Mouse (Mus musculus): ENCODE data around the gene Olr1. TPM values are rescaled to one million over a fixed set of nuclear protein-coding genes. Genes with fewer than 3 reads are reported as not detected.
A peak's percentile ranks its signal among the peaks of the same experiment; 100 is the strongest.
"Not testable (repeated sequence)": the region's sequence is repeated elsewhere in the genome, so short reads cannot be mapped to it uniquely, and the experiment has no call there.

The Olr1 gene
- total and polyA plus RNA-seq, 3 experiments, result 0.07 to 0.26 TPM; not detected in 1

- DNase-seq, result no peak
Observed at GRCm38 (mm10) chr6:129512367-129512766, 5.4 kb upstream of the Olr1 start, which contains the start of gene Tmem52b. Gene Tmem52b, plus strand, starts transcription at chr6:129512555.

DNA sequence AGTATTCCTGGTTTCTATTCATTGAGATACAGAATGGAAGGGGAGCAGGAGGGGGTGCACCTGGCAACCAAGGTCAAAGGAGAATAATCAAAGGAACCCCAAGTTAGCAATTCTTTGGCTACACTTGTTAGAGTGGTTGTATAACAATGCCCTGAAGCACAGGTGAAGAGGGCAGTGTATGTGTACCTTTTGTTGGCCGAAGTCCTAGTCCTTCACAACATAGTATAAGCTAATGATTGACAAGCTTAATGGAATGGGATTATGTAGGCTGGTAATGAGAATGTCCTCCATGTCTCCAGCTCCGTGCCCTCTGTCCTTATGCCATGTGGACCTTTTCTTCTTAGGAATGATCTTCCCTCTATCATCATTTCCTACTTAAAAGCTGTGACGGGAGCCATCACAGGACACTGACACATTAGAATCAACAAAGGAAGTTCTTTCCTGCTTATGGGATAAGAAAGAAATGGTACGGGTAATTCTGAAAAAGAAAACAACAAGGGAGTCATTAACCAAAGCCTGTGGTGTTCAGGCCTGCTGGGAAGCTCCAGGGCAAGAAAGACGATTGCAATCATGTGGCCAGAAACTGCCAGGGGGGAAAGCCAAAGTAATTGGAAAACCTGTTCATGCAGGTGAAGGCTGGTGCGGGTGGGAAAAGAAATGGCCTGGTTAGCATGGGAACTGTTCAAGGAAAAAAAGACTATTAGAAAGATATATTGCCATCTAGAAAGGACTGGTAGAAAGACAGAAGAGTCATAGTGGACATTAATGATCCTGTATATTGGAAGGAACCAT, 3.4 kb upstream of the Olr1 start:
- no peak for DNase-seq

GRCm38 (mm10) chr6:129503471-129503870, 3.5 kb downstream of the Olr1 start:
- DNase-seq, result no peak

DNA sequence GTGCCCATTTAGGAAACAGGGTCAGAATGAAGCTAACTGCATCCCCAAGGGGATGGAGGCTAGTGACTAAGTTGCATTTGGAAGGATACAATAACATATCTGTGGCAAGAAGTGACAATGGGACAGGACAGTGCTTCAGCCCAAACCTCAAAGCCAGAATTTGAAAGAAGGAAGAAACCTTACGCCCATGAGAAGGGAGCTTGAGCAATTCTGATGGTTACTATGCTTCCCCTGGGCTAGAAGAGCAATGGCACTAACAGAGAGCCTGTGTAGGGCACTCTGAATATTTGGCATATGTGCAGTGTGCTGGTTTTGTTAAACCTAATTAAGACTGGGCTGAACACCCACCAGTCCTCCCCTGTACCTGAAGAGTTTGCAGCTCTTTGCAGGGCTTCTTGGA, 7.4 kb downstream of the Olr1 start:
- DNase-seq, result not testable (repeated sequence)

GRCm38 (mm10) chr6:129497345-129498218, 9.4 kb downstream of the Olr1 start:
- no peak for DNase-seq

DNA sequence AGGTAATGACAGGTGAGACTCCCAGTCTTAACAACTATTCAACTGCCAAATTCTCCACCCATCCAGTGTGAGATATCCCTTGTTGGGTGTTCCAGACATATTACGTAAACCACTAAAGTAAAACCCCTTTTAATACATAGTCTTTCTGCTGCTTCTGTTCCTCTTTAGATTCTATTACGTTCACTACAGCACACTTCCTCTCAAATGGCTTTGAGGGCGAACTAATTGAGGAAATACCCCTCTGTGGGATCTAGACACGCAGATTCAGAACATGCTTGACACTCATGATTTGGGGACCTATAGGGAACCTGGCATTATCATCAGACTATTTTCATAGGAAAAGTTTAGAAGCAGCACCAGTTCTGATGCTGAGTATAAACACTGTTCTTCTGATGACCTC, 12.0 kb downstream of the Olr1 start:
- DNase-seq, result no peak

GRCm38 (mm10) chr6:129480089-129480958, 26.6 kb downstream of the Olr1 start:
- no peak for DNase-seq

GRCm38 (mm10) chr6:129476404-129477126, 30.4 kb downstream of the Olr1 start:
- DNase-seq, result peak; percentile 11

GRCm38 (mm10) chr6:129472627-129473026, 34.3 kb downstream of the Olr1 start:
- no peak for DNase-seq

- no peak for DNase-seq
Observed at GRCm38 (mm10) chr6:129471386-129471785, 35.6 kb downstream of the Olr1 start.

DNA sequence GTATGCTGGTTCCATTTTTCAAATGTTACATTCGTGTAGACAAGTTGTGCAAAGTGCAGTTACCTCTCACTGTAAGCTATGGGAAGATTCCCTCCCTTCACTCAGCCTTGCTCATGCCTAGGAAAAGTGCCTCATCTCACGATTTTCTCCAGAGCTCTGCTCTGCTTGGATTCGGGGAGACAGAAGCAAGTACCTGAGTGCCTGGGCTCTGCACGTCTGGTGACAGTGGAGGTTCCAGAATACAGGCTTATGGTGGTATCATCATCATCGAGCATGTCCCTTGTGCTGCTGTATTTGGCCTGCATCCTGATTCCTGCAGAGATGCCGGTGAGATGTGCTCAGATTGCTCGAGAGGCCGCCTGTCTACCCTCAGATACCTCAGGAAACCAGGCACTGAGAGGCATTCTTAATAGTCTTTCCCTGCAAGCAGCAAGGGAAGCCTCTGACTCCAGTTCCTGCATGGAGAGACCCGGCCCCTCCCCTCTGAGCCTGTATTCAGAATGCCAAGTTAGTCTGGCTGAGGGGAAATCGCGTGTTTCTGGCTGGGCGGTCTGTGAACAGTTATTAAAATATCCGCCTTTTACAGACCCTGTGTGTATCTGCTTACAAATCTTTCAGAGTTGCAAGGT, 55.4 kb downstream of the Olr1 start, which contains the start of gene Clec1a:
Gene Clec1a (minus strand): TSS at position 590 of the 629 bp plus-strand sequence.
- DNase-seq, result peak; percentile 41

DNA sequence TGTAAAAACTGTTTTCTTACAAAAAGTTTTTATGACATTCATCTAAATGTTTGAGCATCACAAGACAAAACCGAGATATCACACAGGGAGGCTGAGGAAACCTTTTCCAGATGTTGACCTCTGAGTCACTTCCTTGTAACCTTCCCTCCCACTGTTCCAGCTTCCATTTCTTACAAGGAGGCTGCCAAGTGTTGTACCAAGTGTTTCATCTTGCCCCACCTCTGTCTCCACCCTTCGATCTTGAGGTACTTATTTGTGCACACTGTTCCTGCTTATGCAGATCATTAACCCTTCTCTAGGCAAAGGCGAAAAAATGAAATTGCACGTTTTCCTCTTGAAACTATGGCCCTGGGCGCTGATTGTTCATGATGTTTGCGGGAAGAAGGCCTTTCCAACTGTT, 57.2 kb downstream of the Olr1 start:
- no peak for DNase-seq

DNA sequence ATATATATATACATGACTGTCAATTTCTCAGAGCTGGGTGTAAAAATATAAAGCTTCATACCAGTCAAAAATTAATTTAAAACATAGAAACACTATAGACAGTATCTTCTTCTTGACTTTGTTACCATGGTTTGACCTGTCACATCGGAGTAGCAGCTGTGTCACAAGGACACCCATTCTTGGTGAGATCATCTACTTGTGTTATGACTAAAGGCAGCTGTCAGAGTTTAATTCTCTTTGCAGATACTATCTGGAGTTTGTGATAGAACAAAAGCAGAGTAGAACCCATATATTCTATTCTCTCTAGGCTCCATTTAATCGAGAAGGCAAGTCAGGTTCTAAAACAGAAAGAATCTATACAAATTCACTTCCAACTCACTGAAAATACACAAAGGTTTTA, 68.9 kb downstream of the Olr1 start:
- no peak for DNase-seq

DNA sequence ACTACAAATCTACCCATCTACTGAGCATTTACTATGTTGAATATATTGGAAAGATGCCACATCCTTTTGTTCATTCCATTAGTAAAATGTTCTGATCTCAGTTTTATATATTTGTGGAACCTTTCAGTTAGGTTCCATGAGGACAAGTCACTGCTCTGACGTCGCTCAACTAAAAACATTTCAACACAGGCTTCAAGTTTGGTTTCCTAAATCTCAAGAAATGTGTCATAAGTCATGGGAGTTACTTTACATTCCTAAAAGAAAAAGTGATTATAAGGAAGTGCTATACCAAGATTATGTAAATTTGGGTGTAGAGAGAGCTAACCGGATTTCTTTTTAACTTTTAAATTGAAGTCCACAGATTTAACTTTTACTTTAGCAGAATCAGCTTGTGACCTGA, 70.9 kb downstream of the Olr1 start:
- DNase-seq, result no peak

Other genes with a start within 250 kb of the Olr1 start
- gene Cd69, start 231.7 kb downstream of the Olr1 start, total RNA-seq (2021), result under 1 TPM in 1 of 2 experiments, not detected in 1; 0.38 TPM
- gene Cd69, start 231.7 kb downstream of the Olr1 start, polyA plus RNA-seq (2012; rRNA removed), result not detected in 2 replicates
- not detected for gene 4922502D21Rik, start 175.4 kb downstream of the Olr1 start, total RNA-seq (2021)
- not detected in 2 replicates for gene 4922502D21Rik, start 175.4 kb downstream of the Olr1 start, polyA plus RNA-seq (2012; rRNA removed)
- gene Clec12a, start 164.5 kb downstream of the Olr1 start, total RNA-seq (2021), result 1 to 10 TPM; 1.2 to 1.8 TPM
- gene Clec12a, start 164.5 kb downstream of the Olr1 start, polyA plus RNA-seq (2012; rRNA removed), result 0.16 and 0.23 TPM in 2 replicates
- under 1 TPM in 1 of 2 experiments, not detected in 1; 0.20 TPM for gene Clec12b, start 121.3 kb downstream of the Olr1 start, total RNA-seq (2021)
- gene Clec12b, start 121.3 kb downstream of the Olr1 start, polyA plus RNA-seq (2012; rRNA removed), result not detected in 2 replicates
- under 1 TPM; 0.35 to 0.43 TPM for gene Clec1b, start 109.9 kb downstream of the Olr1 start, total RNA-seq (2021)
- gene Clec1b, start 109.9 kb downstream of the Olr1 start, polyA plus RNA-seq (2012; rRNA removed), result 0.18 TPM in 1 of 2 replicates, not detected in the other
- gene Clec9a, start 98.3 kb downstream of the Olr1 start, total RNA-seq (2021), result under 1 TPM; 0.23 to 0.73 TPM
- 0.20 and 0.24 TPM in 2 replicates for gene Clec9a, start 98.3 kb downstream of the Olr1 start, polyA plus RNA-seq (2012; rRNA removed)
- gene Clec1a, start 55.2 kb downstream of the Olr1 start, total RNA-seq (2021), result 1 to 10 TPM; 3.3 to 6.7 TPM
- 1.5 TPM in 2 replicates for gene Clec1a, start 55.2 kb downstream of the Olr1 start, polyA plus RNA-seq (2012; rRNA removed)
- gene Tmem52b, start 5.4 kb upstream of the Olr1 start, total RNA-seq (2021), result not detected
- not detected in 2 replicates for gene Tmem52b, start 5.4 kb upstream of the Olr1 start, polyA plus RNA-seq (2012; rRNA removed)
- 100 to 1,000 TPM; 258 to 360 TPM for gene Gabarapl1, start 26.0 kb upstream of the Olr1 start, total RNA-seq (2021)
- gene Gabarapl1, start 26.0 kb upstream of the Olr1 start, polyA plus RNA-seq (2012; rRNA removed), result 86.4 and 101 TPM in 2 replicates
- gene Klre1, start 70.7 kb upstream of the Olr1 start, total RNA-seq (2021), result under 1 TPM; 0.24 to 0.26 TPM
- gene Klre1, start 70.7 kb upstream of the Olr1 start, polyA plus RNA-seq (2012; rRNA removed), result 0.07 TPM in 1 of 2 replicates, not detected in the other
- gene Klrd1, start 84.6 kb upstream of the Olr1 start, total RNA-seq (2021), result under 1 TPM in 1 of 2 experiments, not detected in 1; 0.79 TPM
- 0.11 TPM in 1 of 2 replicates, not detected in the other for gene Klrd1, start 84.6 kb upstream of the Olr1 start, polyA plus RNA-seq (2012; rRNA removed)
- gene Klrk1, start 116.7 kb upstream of the Olr1 start, total RNA-seq (2021), result under 1 TPM; 0.20 to 0.79 TPM
- not detected in 2 replicates for gene Klrk1, start 116.7 kb upstream of the Olr1 start, polyA plus RNA-seq (2012; rRNA removed)
- gene Klrc3, start 136.2 kb upstream of the Olr1 start, total RNA-seq (2021), result not detected
- not detected in 2 replicates for gene Klrc3, start 136.2 kb upstream of the Olr1 start, polyA plus RNA-seq (2012; rRNA removed)
- gene Klrc2, start 153.5 kb upstream of the Olr1 start, total RNA-seq (2021), result under 1 TPM in 1 of 2 experiments, not detected in 1; 0.17 TPM
- gene Klrc2, start 153.5 kb upstream of the Olr1 start, polyA plus RNA-seq (2012; rRNA removed), result 0.17 TPM in 1 of 2 replicates, not detected in the other
- gene Klrc1, start 171.8 kb upstream of the Olr1 start, total RNA-seq (2021), result not detected
- gene Klrc1, start 171.8 kb upstream of the Olr1 start, polyA plus RNA-seq (2012; rRNA removed), result 0.25 TPM in 1 of 2 replicates, not detected in the other
- not detected for gene Klri1, start 210.0 kb upstream of the Olr1 start, total RNA-seq (2021)
- not detected in 2 replicates for gene Klri1, start 210.0 kb upstream of the Olr1 start, polyA plus RNA-seq (2012; rRNA removed)
- under 1 TPM in 1 of 2 experiments, not detected in 1; 0.14 TPM for gene Klri2, start 233.3 kb upstream of the Olr1 start, total RNA-seq (2021)
- not detected in 2 replicates for gene Klri2, start 233.3 kb upstream of the Olr1 start, polyA plus RNA-seq (2012; rRNA removed)